Mouse (Mus musculus) mature B cell (primary cell): ENCODE data around the gene Kat14.

Source experiments
- in situ Hi-C: fragments of 300-500 bp; cut with MboI; formaldehyde crosslinking; loops from 2 replicates; pipeline ENCODE4 v1.14.3; 2019

Gene Kat14

GRCm38 (mm10) chr2:144452364-144453008, 83.7 kb downstream of the Kat14 start:
- in situ Hi-C loops, result loop anchor here (25.0 kb wide), 1 partner anchor 1340 kb away; no protein-coding TSS in a partner anchor
